In the genomic region with DNA sequence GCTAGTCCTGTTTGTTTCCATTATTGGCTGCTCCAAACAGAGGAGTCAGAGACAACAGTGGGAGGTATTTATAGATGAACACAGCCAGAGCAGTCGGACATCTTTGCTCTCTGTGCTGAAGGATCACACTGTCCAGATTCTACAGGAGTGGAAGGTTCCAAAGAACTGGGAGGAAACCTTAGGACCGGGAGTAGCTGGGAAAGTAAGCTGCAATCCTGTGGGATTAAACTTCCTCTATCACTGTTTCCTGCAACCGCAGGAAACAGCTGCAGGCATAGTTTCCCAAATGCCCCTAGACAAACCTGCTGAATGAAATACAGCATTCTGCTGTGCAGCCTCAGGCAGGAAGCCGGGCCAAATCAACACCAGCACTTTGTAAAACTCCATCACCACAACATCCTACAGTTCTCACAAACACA, we compare ENCODE assay signal across 8 mouse cellular contexts.
A peak's percentile ranks its signal among the peaks of the same experiment; 100 is the strongest.
DNase-seq lines count a peak whose midpoint lies in the region; ATAC-seq and TF ChIP-seq lines count a peak whose summit lies in the region.

No protein-coding gene starts in this region.

- peak overlapping the region; percentile 14; the same call in 1 of the 2 replicates for H3K27ac ChIP-seq in hindbrain, embryonic 14.5 days
- H3K27ac ChIP-seq in hindbrain, embryonic 12.5 days: no peak overlapping the region
- H3K27ac ChIP-seq in forebrain, embryonic 13.5 days: peak overlapping the region; percentile 54
- H3K27ac ChIP-seq in hindbrain, postnatal 0 days: peak overlapping the region; percentile 60

- no peak for TF ChIP-seq CTCF in hindbrain, postnatal 0 days (IDR thresholded peaks at IDR 0.05; ENCODE audit: low read depth)

- no peak overlapping the region for H3K4me3 ChIP-seq in hindbrain, embryonic 14.5 days (replicated peaks; ENCODE audit: low read length)
- no peak overlapping the region for H3K4me3 ChIP-seq in hindbrain, embryonic 12.5 days
- no peak overlapping the region for H3K4me3 ChIP-seq in forebrain, embryonic 13.5 days
- no peak overlapping the region for H3K4me3 ChIP-seq in hindbrain, postnatal 0 days (ENCODE audit: low read length)

- WGBS in hindbrain, embryonic 14.5 days: 69% methylated on average over 4 of the region's 4 CpGs
- WGBS in hindbrain, embryonic 12.5 days: 63% methylated on average over 4 of the region's 4 CpGs
- WGBS in forebrain, embryonic 13.5 days: 59% methylated on average over 4 of the region's 4 CpGs
- WGBS in hindbrain, postnatal 0 days: 56% methylated on average over 4 of the region's 4 CpGs

- H3K4me2 ChIP-seq in hindbrain, embryonic 14.5 days (replicated peaks): no peak overlapping the region
- H3K4me2 ChIP-seq in hindbrain, embryonic 12.5 days (replicated peaks): no peak overlapping the region
- H3K4me2 ChIP-seq in forebrain, embryonic 13.5 days: no peak overlapping the region
- H3K4me2 ChIP-seq in hindbrain, postnatal 0 days (ENCODE audit: low read depth, low read length): no peak overlapping the region

- peaks cover 17% of the 10 kb centered on the region for H3K4me1 ChIP-seq in hindbrain, embryonic 14.5 days (replicated peaks; ENCODE audit: control insufficient read depth, insufficient read depth, low read length)
- H3K4me1 ChIP-seq in hindbrain, embryonic 12.5 days: peaks cover 16% of the 10 kb centered on the region
- peaks cover 22% of the 10 kb centered on the region for H3K4me1 ChIP-seq in forebrain, embryonic 13.5 days
- peaks cover 14% of the 10 kb centered on the region for H3K4me1 ChIP-seq in hindbrain, postnatal 0 days (ENCODE audit: insufficient read depth, low read length)

- H3K9me3 ChIP-seq in hindbrain, embryonic 14.5 days (ENCODE audit: control insufficient read depth, low read length): no peaks in the 10 kb centered on the region
- H3K9me3 ChIP-seq in hindbrain, embryonic 12.5 days (replicated peaks): no peaks in the 10 kb centered on the region
- H3K9me3 ChIP-seq in forebrain, embryonic 13.5 days (replicated peaks): no peaks in the 10 kb centered on the region
- H3K9me3 ChIP-seq in hindbrain, postnatal 0 days (ENCODE audit: low read length): no peaks in the 10 kb centered on the region

- intact Hi-C loops in left cerebral cortex, postnatal 25 days (cut with DNase I): no loop called here

- H3K9ac ChIP-seq in hindbrain, embryonic 14.5 days: no peak overlapping the region
- no peak overlapping the region for H3K9ac ChIP-seq in hindbrain, embryonic 12.5 days
- no peak overlapping the region for H3K9ac ChIP-seq in forebrain, embryonic 13.5 days
- H3K9ac ChIP-seq in hindbrain, postnatal 0 days (replicated peaks; ENCODE audit: low read length): no peak overlapping the region

- DNase-seq in hindbrain, embryonic 14.5 days (ENCODE audit: low spot score): no peak
- DNase-seq in hindbrain, postnatal 0 days (ENCODE audit: low spot score): no peak
- peak; percentile 51 for DNase-seq in lung, postnatal 10 days
- DNase-seq in left cerebral cortex, postnatal 25 days (ENCODE audit: low spot score in 2 of 2): no peak
- no peak for DNase-seq in adrenal gland, postnatal 36 days
- DNase-seq in adrenal gland, postnatal 10 days: no peak

- H3K27me3 ChIP-seq in hindbrain, embryonic 14.5 days (ENCODE audit: control insufficient read depth, insufficient read depth, low read length): no peaks in the 10 kb centered on the region
- H3K27me3 ChIP-seq in hindbrain, embryonic 12.5 days: no peaks in the 10 kb centered on the region
- H3K27me3 ChIP-seq in forebrain, embryonic 13.5 days: no peaks in the 10 kb centered on the region
- H3K27me3 ChIP-seq in hindbrain, postnatal 0 days (ENCODE audit: insufficient read depth, low read length): no peaks in the 10 kb centered on the region

- no peaks in the 10 kb centered on the region for H3K36me3 ChIP-seq in hindbrain, embryonic 14.5 days (replicated peaks; ENCODE audit: control insufficient read depth, insufficient read depth)
- no peaks in the 10 kb centered on the region for H3K36me3 ChIP-seq in hindbrain, embryonic 12.5 days
- no peaks in the 10 kb centered on the region for H3K36me3 ChIP-seq in forebrain, embryonic 13.5 days (ENCODE audit: poor library complexity, severe bottlenecking)
- no peaks in the 10 kb centered on the region for H3K36me3 ChIP-seq in hindbrain, postnatal 0 days (ENCODE audit: insufficient read depth, low read length)

- no peak for ATAC-seq in hindbrain, embryonic 14.5 days (ENCODE audit: low FRiP score)
- no peak for ATAC-seq in hindbrain, embryonic 12.5 days (ENCODE audit: low FRiP score)
- ATAC-seq in forebrain, embryonic 13.5 days: no peak
- ATAC-seq in hindbrain, postnatal 0 days: no peak
